Mouse (Mus musculus) liver, embryonic 14.5 days (tissue): ENCODE measurements around the gene Mmp21.

Experiments used
- CTCF ChIP-seq: IDR thresholded peaks from 2 replicates; pipeline ENCODE4 v1.5.1; 2016; ENCODE audit warnings: antibody characterized with exemption, low read depth, control low read depth
- EP300 ChIP-seq: IDR thresholded peaks from 2 replicates; pipeline ENCODE4 v1.6.1; 2016; ENCODE audit warnings: antibody characterized with exemption, low read depth

DNA sequence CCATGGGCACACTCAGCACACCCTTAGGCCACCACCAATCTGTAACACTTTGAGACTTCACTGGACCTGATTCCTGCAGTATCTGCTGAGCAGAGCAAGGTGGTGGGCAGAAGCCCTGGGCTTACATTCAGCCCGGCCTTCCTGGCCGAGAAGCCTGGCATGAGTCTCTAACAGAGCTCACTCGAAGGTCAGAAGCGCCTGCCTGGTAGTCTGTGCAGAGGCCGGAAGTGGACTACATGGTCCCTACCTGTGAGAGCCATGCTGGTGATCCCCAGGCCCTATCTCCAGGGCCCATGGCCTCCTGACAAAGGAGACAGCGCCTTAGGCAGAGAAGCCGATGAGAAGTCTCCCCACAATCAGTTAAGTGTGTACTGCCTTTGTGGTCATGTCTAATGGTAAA, 21.5 kb upstream of the Mmp21 start:
- no peak for TF ChIP-seq EP300
- TF ChIP-seq CTCF = no peak
